Mouse (Mus musculus) embryonic facial prominence, embryonic 10.5 days (tissue): Measurements from ENCODE around the gene Ctla2a. TPM values are rescaled to one million over a fixed set of nuclear protein-coding genes. Genes with fewer than 3 reads are reported as not detected.
A peak's percentile ranks its signal among the peaks of the same experiment; 100 is the strongest.
"Not testable (repeated sequence)": the region's sequence is repeated elsewhere in the genome, so short reads cannot be mapped to it uniquely, and the experiment has no call there.

Source experiments
- DNase-seq: peaks from one replicate; pipeline ENCODE4 v3.0.0-alpha.2; 2017; ENCODE audit warnings: low spot score
- H3K27ac ChIP-seq: fragments of 300-500 bp; sonication (generic); replicated peaks from 2 replicates; pipeline ENCODE4 v1.5.1; 2016; ENCODE audit warnings: mild to moderate bottlenecking
- H3K27me3 ChIP-seq: fragments of 300-500 bp; sonication (generic); replicated peaks from 2 replicates; pipeline ENCODE4 v1.6.1; 2016; ENCODE audit warnings: low read depth, mild to moderate bottlenecking; ENCODE audit not compliant: poor library complexity, severe bottlenecking
- H3K36me3 ChIP-seq: fragments of 300-500 bp; sonication (generic); replicated peaks from 2 replicates; pipeline ENCODE4 v1.6.1; 2016; ENCODE audit warnings: mild to moderate bottlenecking, moderate library complexity
- H3K4me1 ChIP-seq: fragments of 300-500 bp; sonication (generic); 2 replicates; pipeline ENCODE4 v1.6.1; 2016
- H3K4me3 ChIP-seq: fragments of 300-500 bp; sonication (generic); 2 replicates; pipeline ENCODE4 v1.5.1; 2016; ENCODE audit warnings: mild to moderate bottlenecking, moderate library complexity
- H3K9me3 ChIP-seq: fragments of 300-500 bp; sonication (generic); 2 replicates; pipeline ENCODE4 v1.6.1; 2016; ENCODE audit warnings: mild to moderate bottlenecking
- WGBS: fragments of 180-500 bp; shearing (Covaris S2); methylation state at CpG from one replicate; pipeline ENCODE4 v1.1.7; 2016; 5-methylcytosine and 5-hydroxymethylcytosine counted together
- polyA plus RNA-seq: library from polyadenylated mRNA; unstranded; fragments of >200 nt; fragmentation: Nextera tagmentation; extraction: Ambion mirVana; gene quantifications from 2 replicates; pipeline ENCODE4 v1.2.1, GENCODE M21; 2016

The Ctla2a gene
- 8.7 and 9.3 TPM in 2 replicates for polyA plus RNA-seq

DNA sequence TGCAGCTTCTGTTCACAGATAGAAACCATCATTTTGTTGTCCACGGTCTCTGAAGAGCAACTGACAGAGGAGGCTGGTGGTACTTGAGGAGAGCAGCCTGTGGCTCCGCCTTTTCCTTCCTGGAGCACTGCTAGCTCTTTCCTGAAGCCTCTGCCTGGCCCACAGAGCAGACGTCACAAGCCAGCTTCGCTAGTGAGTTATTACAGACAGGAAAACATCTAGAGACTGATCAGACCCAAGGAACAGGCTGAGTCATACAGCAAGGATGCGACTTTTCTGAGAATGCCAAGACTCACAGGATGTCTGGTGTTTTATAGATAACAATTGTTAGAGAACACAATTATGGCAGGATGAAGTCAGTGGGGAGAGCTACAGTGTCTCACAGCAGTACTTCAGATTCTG, at the start of gene Ctla2a, which contains the start of gene Gm49391:
Gene Ctla2a (minus strand): TSS at position 126 of the 402 bp plus-strand sequence.
Gene Gm49391 (minus strand): TSS at position 72 of the 402 bp plus-strand sequence.
- H3K4me3 ChIP-seq = no peak within 1 kb of the TSS
- H3K36me3 ChIP-seq = no peaks in the 10 kb centered on the region
- WGBS = 67% methylated on average over 5 of the region's 5 CpGs
- no peak within 1 kb of the TSS for H3K27ac ChIP-seq
- no peaks in the 10 kb centered on the region for H3K27me3 ChIP-seq
- peaks cover 19% of the 10 kb centered on the region; the same call in 1 of the 2 replicates for H3K9me3 ChIP-seq
- peak; percentile 7 for DNase-seq
- no peaks in the 10 kb centered on the region for H3K4me1 ChIP-seq

DNA sequence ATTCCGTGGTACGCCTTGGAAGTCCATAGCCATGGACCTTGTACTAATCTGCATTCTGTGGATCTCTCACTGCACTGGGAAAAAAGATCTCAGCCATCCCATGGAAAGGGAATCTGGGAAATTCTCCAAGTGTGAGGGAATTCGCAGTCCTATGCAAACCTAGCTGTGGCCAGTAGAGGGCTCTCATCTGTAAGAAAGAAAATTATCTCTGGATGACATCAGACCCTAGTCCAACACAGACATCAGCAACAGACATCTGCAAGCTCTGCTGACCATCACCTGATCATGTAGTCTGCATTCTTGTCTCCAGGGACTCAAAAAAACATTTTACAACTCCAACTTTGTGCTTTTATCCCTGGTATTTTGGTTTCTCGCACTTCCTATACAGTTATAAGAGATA, 35.9 kb upstream of the Ctla2a start:
- not testable (repeated sequence) for H3K27me3 ChIP-seq, H3K27ac ChIP-seq, H3K36me3 ChIP-seq, H3K9me3 ChIP-seq, DNase-seq, H3K4me3 ChIP-seq, H3K4me1 ChIP-seq
- 71% methylated on average over 4 of the region's 4 CpGs for WGBS

DNA sequence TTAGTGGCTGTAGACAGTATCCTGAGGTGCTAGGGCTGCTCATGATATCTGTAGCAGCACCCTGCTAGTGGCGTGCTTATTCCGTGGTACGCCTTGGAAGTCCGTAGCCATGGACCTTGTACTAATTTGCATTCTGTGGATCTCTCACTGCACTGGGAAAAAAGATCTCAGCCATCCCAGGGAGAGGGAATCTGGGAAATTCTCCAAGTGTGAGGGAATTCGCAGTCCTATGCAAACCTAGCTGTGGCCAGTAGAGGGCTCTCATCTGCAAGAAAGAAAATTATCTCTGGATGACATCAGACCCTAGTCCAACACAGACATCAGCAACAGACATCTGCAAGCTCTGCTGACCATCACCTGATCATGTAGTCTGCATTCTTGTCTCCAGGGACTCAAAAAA, 27.6 kb upstream of the Ctla2a start:
- not testable (repeated sequence) for DNase-seq, H3K27ac ChIP-seq
- 30% methylated on average over 5 of the region's 5 CpGs for WGBS

DNA sequence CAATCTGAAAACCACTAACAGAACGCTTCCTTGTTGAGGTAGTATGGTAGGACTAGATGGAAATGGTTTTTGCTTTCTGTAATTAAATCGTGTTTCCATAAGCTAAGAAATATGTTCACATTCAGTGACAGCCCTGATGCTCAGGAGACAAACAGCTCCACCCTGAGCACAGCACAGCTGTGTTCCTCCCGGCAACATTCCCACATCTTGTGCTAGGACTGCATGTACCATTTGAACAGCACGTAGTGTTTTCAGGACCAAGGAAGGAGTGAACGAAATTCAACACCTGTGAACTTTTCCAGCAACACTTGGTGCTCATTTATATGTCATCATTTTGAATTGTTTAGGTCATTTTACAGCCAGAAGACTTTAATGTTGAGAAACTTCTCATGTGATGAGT, 25.3 kb upstream of the Ctla2a start:
- Histone ChIP-seq H3K4me3 (no peak overlapping the region), H3K27ac (no peak overlapping the region), H3K27me3 (no peaks in the 10 kb centered on the region), H3K36me3 (no peaks in the 10 kb centered on the region), H3K9me3 (peaks cover 24% of the 10 kb centered on the region), H3K4me1 (no peaks in the 10 kb centered on the region)
- 69% methylated on average over 5 of the region's 5 CpGs for WGBS
- DNase-seq = no peak

More for the DNA sequence above, 27.6 kb upstream of the Ctla2a start:
- not testable (repeated sequence) for H3K4me1 ChIP-seq, H3K36me3 ChIP-seq, H3K4me3 ChIP-seq, H3K27me3 ChIP-seq
- peaks cover 18% of the 10 kb centered on the region for H3K9me3 ChIP-seq

GRCm38 (mm10) chr13:60941884-60942283, 5.5 kb upstream of the Ctla2a start, which contains the start of gene Tpbpa:
TSS of gene Tpbpa (minus strand) at chr13:60941984.
- not testable (repeated sequence) for DNase-seq
- WGBS = 85% methylated on average over 3 of the region's 3 CpGs
- peaks cover 31% of the 10 kb centered on the region for H3K9me3 ChIP-seq

DNA sequence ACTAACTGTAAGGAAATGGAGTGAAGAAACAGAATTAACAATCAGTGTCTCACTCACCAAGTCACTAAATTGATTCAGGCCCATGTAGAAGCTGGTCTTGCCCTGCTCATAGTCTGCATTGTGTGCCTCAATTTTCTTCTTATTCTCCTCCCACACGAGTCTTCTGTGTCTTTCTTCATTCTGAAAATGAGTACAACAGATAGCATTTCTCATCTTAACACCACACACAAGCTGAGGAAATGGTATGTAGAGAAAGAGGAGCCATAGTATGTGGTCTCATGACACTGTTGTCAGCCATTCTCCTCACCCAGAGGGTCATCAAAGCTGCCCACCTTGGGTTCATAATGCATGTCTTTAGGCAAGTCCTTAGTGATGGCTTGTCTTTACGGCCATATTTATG, 935 bp downstream of the Ctla2a start, which contains the start of gene Gm49393:
Gene Gm49393 (minus strand): TSS at position 101 of the 400 bp plus-strand sequence.
- not testable (repeated sequence) for H3K27me3 ChIP-seq, H3K27ac ChIP-seq, H3K4me1 ChIP-seq, H3K4me3 ChIP-seq, H3K36me3 ChIP-seq, DNase-seq
- WGBS = 79% methylated on average over 2 of the region's 2 CpGs
- H3K9me3 ChIP-seq = peaks cover 16% of the 10 kb centered on the region; the same call in 1 of the 2 replicates

More at GRCm38 (mm10) chr13:60941884-60942283, 5.5 kb upstream of the Ctla2a start, which contains the start of gene Tpbpa:
- H3K4me1 ChIP-seq, H3K4me3 ChIP-seq, H3K27ac ChIP-seq, H3K27me3 ChIP-seq, H3K36me3 ChIP-seq: not testable (repeated sequence)

- not testable (repeated sequence) for DNase-seq, H3K27me3 ChIP-seq, H3K4me3 ChIP-seq, H3K36me3 ChIP-seq, H3K4me1 ChIP-seq, H3K27ac ChIP-seq
- 93% methylated on average over 2 of the region's 2 CpGs for WGBS
- peaks cover 14% of the 10 kb centered on the region; the same call in 1 of the 2 replicates for H3K9me3 ChIP-seq
Observed at GRCm38 (mm10) chr13:60904780-60905179, 31.6 kb downstream of the Ctla2a start, which contains the start of gene Tpbpb. TSS of gene Tpbpb (minus strand) at chr13:60904880.

- no peak within 1 kb of the TSS for H3K27ac ChIP-seq
- no peaks in the 10 kb centered on the region for H3K36me3 ChIP-seq
- peaks cover 15% of the 10 kb centered on the region; the same call in 1 of the 2 replicates for H3K9me3 ChIP-seq
- 77% methylated on average over 3 of the region's 3 CpGs for WGBS
- no peaks in the 10 kb centered on the region for H3K27me3 ChIP-seq
- H3K4me3 ChIP-seq = no peak within 1 kb of the TSS
- peak; percentile 8 for DNase-seq
- H3K4me1 ChIP-seq = no peaks in the 10 kb centered on the region
Observed at GRCm38 (mm10) chr13:60897328-60897727, 39.1 kb downstream of the Ctla2a start, which contains the start of gene Ctla2b. TSS of gene Ctla2b (minus strand) at chr13:60897447.

DNA sequence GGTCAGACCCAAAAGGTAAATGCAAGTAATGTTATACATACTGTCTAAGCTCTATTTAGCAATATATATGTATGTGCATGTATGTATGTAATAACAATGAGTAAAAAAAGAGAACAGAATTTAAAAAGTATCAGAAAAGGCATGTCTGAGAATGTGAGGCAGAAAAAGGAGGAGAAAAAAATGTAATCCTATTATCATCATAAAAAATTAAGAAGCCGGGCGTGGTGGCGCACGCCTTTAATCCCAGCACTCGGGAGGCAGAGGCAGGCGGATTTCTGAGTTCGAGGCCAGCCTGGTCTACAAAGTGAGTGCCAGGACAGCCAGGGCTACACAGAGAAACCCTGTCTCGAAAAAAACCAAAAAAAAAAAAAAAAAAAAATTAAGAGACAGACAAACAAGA, 39.6 kb downstream of the Ctla2a start, which contains the start of gene Gm49392:
Gene Gm49392 (minus strand): TSS at position 101 of the 400 bp plus-strand sequence.
- peaks cover 11% of the 10 kb centered on the region; the same call in 1 of the 2 replicates for H3K9me3 ChIP-seq
- not testable (repeated sequence) for DNase-seq, H3K27ac ChIP-seq, H3K27me3 ChIP-seq, H3K36me3 ChIP-seq, H3K4me3 ChIP-seq, H3K4me1 ChIP-seq
- WGBS = 80% methylated on average over 8 of the region's 8 CpGs

DNA sequence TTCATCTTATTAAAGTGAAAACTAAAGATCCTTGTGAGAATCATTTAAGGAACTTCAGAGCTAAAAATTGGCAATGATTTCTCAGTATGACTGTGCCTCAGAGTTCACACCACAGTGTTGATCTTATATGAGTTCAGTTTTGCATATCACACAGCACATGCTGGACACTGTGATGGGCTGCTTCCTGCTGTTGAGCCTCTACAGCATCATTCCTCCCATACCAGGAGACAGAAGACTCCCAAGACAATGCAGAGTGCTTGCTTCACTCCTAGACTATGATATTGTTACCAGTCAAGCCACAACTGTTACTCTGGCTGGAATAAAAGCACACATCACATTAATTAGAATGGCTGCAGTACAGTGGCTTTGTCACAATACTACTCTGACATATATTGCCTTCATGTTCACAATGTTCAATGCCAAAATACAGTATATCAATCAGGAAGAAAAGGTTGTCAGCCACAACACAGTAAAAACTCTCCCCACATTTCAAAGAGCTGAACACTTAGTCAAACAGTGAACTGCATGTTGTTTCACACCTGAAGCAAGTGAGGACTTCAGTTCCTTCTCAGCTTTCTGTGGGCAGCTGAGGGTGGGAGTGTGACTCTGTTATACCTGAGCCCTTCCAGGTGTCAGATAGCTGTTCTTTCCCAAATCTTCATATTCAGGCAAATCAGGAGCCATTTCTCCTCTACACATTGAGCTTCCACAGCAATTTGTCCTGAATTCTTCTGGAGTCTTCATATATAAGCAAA, 40.8 kb downstream of the Ctla2a start:
- no peak for DNase-seq
- H3K27ac ChIP-seq = no peak overlapping the region
- H3K4me1 ChIP-seq = no peaks in the 10 kb centered on the region
- H3K9me3 ChIP-seq = peaks cover 11% of the 10 kb centered on the region; the same call in 1 of the 2 replicates
- H3K27me3 ChIP-seq = no peaks in the 10 kb centered on the region
- no peak overlapping the region for H3K4me3 ChIP-seq
- H3K36me3 ChIP-seq = no peaks in the 10 kb centered on the region

DNA sequence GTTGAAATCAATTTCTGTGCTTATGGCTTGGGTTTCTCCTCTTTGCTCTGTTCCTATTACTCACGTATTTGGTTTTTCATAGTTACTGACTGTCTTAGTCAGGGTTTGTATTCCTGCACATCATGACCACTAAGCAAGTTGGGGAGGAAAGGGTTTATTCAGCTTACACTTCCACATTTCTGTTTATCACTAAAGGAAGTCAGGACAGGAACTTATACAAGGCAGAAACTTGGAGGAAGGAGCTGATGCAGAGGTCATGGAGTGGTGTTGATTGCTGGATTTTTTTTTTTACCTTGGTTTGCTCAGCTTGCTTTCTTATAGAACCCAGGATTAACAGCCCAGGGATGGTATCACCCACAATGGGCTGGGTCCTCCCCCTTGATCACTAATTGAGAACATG, 44.1 kb downstream of the Ctla2a start:
- no peak overlapping the region for H3K27ac ChIP-seq
- WGBS = 87% methylated on average over 1 of the region's 1 CpGs
- peaks cover 5% of the 10 kb centered on the region; the same call in 1 of the 2 replicates for H3K9me3 ChIP-seq
- no peaks in the 10 kb centered on the region for H3K36me3 ChIP-seq
- no peaks in the 10 kb centered on the region for H3K4me1 ChIP-seq
- DNase-seq = no peak
- H3K27me3 ChIP-seq = no peaks in the 10 kb centered on the region
- no peak overlapping the region for H3K4me3 ChIP-seq
